Mouse (Mus musculus): ENCODE data around the gene Bco2.

The Bco2 gene

DNA sequence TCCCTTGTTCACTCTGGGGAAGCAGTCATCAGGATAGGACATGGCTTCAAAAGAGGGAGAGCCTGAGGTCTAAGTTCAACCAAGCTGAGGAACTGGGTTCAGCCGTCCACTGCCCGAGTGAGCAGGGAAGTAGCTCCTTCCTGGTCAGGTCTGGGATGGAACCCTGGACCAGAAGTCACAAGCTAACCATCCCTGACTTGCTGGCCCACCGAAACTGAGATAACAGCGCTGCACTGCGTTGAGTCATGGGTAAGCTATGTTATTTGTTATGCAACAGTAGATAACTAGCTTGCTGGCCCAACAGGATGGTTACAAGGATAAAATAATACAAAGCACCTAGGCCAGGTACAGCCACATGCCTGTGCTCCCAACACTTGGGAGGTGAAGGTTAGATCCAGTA is 39.5 kb downstream of the Bco2 start:
- no peak for DNase-seq (ENCODE audit: low spot score)

DNA sequence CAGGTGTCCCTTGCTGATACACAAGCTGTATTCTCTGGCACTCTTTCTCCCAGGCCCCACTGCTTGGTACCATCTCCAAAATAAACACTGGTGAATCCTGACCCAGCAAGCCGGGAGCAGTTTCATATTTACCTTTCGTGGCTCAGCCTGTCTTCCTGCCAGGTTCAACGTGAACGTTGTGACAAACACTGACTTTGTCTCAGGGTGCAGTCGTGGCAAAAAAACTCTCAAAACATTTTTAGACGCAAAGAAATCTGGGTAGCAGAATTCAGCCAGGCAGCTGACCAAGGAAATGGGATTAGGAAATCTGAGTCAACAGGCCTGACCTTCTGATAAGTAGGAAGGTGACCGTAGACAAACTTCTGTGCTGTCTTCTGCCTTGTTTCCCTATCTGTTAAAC is 47.4 kb downstream of the Bco2 start:
- no peak for DNase-seq (ENCODE audit: low spot score)

DNA sequence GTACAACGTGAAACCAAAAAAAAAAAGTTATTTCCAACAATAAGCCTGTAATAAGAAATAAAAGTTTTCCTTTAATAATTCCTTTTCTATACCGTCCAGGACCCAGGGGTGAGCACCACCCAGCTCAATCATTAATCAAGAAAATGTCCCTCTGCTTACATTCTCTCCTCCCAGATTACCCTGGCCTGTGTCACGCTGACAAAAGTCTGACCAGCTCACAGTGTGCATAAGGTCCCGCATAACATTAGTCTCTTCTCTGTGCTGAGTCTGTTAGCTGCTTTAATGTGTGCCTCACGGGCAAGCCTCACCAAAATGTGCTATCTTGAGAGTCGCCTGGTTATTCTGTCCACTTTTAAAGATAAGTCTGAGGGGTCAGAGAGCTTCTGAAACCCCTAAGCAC is 49.6 kb downstream of the Bco2 start:
- DNase-seq (ENCODE audit: low spot score) = no peak

DNA sequence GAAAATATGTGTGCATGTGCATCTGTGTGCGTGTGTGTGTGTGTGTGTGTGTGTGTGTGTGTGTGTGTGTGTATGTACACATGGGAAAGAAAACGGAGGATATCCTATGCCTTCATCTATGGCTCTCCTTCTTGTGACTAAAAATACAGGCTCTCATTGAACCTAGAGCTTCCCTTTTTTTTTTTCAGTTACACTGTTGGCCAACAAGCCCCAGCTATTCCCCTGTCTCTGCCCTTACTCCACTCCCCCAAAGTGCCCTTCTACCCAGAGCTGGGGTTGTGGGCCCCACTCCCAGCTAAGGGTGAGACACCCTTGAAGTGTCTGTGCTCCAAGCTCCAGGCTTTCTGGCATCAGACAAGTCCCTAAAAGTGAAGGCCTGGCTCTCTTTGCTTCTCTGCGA is 52.0 kb downstream of the Bco2 start:
- DNase-seq (ENCODE audit: low spot score) = no peak

DNA sequence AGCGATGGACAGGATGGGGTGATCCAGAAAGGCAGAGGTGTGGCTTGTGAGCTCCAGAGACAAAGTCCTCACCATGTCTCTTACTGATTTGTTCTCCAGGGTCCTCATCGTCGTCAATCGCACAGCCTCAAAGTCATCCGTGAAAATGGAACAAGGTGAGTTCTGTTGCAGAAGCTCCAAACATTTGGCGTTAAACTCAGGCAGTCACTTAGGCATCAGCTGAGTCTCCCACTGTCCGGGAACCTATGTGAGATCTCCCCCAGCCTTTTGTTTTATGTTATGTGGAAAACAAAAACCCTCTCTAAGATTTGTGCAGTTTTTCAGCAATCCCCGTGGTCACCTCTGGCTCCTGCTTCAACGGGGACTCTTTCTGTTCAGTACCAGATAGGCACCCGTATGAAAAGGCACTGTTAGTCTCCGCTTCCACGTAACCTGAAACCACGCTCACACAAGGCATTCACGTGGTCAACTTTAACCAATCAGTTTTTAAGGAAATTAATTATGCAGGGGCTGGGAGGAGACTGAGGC is 53.9 kb downstream of the Bco2 start:
- DNase-seq (ENCODE audit: low spot score) = no peak

DNA sequence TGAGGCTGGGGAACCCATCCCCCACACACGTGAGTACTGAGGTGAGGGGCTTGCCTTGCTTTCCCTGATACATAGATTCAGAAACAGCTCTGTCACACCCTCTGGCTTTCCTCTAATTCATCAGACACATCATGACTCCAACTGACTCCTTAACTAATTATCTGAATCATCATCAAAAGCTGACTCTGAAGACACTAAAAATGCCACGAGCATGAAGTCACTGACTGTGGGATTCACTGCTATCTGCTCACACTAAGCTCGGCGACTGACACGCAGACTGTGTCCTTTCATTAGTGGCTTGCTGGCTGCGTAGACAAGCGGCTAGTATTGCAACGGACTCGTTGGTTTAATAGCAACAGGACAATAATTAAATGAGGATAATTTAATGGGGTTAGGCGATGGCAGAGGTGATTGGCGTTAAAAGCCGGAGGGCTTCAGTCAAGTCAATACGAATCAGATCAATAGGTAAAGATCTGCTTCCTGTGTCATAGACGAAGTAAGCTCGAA is 54.5 kb downstream of the Bco2 start:
- DNase-seq (ENCODE audit: low spot score) = no peak

DNA sequence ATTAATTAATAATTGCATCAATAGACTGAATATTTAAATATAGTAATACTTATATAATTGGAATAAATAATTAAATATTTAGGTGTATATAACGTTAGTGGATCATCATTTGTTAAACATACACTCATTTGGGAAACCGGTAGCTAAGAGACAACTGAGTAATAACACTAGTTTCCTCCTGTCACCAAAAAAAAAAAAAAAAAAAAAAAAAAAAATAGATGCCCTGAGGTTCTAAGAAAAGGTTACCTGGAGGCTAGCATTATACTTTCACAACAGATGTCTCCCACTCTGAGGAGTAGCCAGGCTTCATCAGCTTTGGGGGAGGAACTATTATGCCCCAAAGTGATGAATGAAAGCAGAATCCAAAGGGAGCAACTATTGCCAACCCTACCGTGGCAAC is 55.2 kb downstream of the Bco2 start:
- no peak for DNase-seq (ENCODE audit: low spot score)

DNA sequence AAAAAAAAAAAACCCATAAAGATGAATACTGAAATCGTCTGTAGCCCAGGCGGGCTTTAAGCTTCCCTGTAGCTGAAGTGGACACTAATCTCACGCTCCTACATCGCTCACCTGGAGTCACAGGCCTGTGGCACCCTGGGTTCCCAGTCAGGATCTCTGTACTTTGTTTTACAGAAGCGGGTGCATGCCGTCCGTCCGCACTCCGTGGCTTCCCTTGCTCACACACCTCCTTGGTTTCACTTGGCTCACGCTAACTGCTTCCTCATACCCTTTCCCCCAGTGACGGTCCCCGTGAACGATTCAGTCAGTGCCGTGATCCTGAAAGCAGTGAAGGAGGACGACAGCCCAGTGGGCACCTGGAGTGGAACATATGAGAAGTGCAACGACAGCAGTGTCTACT is 56.2 kb downstream of the Bco2 start:
- DNase-seq (ENCODE audit: low spot score) = no peak

DNA sequence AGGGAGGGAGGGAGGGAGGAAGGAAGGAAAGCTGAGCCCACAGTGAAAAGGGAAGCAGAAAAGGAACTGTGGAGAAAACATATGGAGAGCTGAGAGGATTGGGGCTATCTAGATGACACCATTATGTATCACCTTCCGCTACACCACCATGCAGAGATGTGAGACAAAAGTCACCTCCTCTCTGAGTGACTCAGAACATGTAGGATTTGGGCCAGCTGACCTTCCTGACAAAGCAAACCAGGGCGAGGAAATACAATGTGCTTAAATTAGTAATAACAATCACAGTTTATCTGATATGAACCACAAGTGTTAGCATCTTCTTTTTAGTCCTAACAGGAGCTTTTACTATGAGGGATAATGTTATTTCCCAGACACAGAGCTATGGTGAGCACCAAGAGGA is 57.4 kb downstream of the Bco2 start:
- no peak for DNase-seq (ENCODE audit: low spot score)

DNA sequence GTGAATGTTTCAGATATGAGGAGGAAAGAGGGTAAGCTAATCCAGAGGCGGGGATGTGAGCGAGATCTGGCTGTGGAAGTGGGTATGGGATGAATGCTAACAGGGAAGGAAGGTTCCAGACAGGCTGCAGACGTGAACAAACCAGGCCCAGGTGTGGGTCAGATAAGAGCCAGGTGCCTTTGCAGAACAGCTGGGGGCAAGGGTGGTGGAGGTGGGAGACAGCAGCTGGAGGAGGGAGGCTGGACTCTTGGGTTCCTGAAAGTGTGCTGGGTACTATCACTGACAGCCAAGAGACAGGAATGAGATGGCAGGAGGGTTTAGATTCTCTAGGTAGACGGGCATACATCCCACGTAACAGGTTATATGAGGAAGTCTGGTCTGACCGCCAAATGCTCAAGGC is 57.9 kb downstream of the Bco2 start:
- no peak for DNase-seq (ENCODE audit: low spot score)

DNA sequence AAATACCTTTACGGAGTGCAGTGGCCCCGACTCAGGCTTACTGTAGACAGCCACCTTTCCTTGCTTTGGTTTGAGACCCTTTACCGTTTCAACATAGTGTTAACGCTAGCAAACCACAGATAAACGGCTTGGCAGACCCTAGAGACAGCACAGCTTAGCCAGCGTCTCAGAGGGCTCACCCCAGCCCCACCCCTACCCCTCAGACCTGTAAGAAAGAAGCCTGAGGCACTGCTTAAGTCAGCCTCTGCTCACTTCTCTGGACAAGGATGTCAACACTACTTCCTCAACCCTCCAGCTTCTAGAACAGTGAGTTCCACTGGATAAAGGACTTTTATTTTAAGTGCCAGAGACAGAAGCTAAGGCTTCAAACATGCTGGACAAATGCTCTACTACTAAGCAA is 58.4 kb downstream of the Bco2 start:
- DNase-seq (ENCODE audit: low spot score) = no peak

DNA sequence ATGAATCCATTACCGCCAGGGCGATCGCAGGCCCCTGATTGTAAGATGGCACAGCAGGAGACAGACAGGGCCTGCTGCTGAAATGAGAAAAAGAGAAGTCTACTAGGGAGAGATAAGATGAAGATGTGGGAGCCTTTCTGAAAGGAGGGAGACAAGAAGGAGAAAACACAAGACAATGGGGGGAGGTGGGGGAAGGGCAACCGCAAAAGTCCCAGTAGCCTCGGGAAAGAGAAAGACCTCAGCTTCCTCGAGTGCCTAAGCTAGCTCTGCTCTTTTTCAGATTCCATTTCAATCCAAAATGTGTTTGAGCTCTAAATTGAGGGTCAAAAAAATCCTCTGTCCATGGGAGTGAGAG is 58.9 kb downstream of the Bco2 start:
- DNase-seq (ENCODE audit: low spot score) = no peak

DNA sequence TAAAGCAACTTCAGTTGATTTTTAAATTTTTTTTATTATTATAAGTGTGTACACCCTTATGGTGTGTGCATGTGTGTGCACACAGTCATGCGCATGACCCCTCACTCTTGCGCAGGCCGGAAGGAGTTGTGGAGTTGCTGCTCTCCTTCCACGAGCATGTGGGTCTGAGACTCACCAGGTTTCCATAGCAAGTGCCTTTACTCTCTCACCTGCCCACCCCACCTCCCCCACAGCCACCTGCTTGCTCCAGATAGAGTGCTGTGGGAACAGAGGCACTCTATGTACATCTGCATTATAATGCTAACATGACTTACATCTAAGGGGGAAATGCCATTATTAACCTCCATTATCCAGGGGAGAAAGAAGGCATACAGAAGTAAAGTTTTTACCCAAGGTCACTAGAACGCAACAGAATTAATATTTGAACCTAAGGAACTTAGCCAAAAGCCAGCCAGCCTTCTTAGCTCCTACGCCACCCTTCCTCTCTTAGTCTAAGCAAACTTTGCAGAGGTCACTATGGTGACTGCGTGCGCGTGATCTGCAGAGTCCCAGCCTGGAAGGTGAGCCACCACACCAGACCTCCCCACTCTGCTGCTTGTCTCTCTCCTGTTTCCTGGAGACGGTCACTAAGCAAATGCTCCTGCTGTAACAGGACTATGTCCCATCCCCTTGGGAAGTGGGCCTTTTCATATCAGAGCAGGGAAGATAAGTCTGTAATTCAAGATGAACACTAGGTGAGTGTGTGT is 59.4 kb downstream of the Bco2 start:
- peak; percentile 36 for DNase-seq (ENCODE audit: low spot score)

DNA sequence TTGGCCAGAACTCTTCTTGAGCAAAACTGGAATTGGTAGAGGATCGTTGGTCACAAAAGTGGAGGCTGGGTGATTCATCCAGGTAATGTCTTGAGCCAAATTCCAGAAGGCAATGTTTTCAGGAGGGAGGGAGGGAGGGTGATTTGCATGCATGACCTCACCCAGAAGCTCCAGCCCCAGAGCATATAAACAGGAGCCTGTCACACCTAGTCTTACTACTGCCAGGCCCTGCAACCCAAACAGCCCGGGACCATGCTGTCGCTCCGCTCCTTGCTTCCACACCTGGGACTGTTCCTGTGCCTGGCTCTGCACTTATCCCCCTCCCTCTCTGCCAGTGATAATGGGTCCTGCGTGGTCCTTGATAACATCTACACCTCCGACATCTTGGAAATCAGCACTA is 60.7 kb downstream of the Bco2 start, which contains the start of gene Plet1:
Plet1 (plus strand) TSS at position 215 of the 400 bp plus-strand sequence.
- peak; percentile 38 for DNase-seq (ENCODE audit: low spot score)

DNA sequence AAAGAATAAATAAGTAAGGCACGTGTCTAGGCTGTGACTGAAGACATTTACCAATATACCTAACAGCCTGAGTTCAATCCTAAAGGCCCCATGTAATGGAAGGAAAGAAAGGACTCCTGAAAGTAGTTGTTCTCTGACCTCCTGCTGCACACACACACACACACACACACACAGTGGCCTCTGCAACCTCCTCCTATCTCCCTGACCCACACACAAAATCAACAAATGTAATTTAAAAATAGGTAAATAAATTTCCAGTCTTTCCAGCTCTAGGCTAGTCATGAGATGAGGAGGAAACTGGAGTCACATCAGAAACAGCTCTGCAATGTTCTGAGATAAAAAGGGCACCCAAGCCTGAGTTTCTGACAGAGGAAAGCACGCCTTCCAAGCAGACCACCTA is 61.2 kb downstream of the Bco2 start:
- DNase-seq (ENCODE audit: low spot score) = no peak

DNA sequence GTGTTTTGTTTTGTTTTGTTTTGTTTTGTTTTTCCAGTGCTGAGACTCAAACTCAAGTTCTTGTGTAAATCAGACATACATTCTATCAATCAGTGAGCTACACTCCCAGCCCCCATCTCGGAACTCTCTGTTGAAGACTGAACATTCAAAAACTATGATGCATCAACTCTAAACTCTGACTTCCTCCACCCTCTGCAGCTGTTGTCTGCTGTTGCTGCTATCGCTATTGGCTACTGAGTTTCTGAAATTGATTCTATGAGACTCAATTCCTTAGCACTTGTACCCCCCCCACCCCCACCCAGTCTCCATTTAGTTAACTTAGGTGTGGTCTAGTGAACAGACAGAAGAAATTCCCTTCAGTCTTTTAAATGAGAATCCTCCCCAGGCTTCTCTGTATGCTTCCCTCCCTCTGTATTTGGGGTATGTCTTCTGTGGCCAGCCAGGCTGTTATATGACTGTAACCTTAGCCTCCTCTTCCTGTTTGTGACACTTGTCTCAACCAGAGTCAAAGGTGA is 63.4 kb downstream of the Bco2 start:
- DNase-seq (ENCODE audit: low spot score) = no peak

DNA sequence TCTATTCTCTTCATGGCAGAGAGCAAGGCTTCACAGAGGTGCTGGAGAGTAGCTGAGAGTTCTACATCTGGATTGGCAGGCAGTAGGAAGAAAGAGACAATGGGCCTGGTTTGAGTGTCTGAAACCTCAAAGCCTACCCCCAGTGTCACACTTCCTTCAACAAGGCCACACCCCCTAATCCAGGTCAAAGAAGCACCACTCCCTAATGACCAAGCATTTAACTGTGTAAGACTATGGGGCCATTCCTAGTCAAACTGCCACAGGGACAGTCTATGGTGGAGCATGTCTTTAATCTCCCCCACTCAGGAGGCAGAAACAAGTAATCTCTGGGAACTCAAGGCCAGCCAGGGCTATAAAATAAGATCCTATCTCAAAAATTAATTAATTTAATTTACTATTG is 64.1 kb downstream of the Bco2 start:
- no peak for DNase-seq (ENCODE audit: low spot score)

DNA sequence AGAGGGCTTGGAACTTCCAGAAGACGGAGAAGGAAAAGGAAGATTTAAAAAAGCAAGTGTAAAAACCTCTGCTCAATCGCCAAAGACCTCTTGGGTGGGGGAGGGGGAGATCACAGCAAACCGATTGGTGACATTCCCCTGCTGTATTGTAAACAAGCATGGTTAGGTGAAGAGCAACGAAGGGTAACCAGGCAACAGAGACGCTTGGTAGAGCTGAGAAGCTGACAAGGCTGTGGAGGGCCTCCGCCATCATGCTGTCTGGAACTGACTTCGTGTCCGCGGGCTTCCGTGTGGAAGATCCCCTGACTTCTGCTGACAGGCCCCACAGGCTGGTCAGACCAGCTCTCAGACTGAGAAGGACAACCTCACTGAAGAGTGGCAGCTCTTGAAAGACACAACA is 69.5 kb downstream of the Bco2 start:
- DNase-seq (ENCODE audit: low spot score) = no peak

All from ovary, postnatal 36 days (tissue).